Mouse (Mus musculus): ENCODE measurements around the gene Cep170b.

Gene Cep170b

GRCm38 (mm10) chr12:112720216-112720615 lies at the start of gene Cep170b:
Gene Cep170b, plus strand, starts transcription at chr12:112720455.
- WGBS, result 89% methylated on average over 6 of the region's 6 CpGs

GRCm38 (mm10) chr12:112670718-112671393 lies 49.4 kb upstream of the Cep170b start:
- WGBS, result 53% methylated on average over 9 of the region's 9 CpGs

- 87% methylated on average over 7 of the region's 7 CpGs for WGBS
These were observed 48.4 kb upstream of the Cep170b start for GRCm38 (mm10) chr12:112671891-112672290.

- WGBS, result 4% methylated on average over 21 of the region's 21 CpGs
These were observed 47.3 kb upstream of the Cep170b start for GRCm38 (mm10) chr12:112672744-112673575.

GRCm38 (mm10) chr12:112673576-112674091 lies 46.6 kb upstream of the Cep170b start:
- WGBS, result 5% methylated on average over 68 of the region's 68 CpGs

GRCm38 (mm10) chr12:112674132-112675011 lies 45.9 kb upstream of the Cep170b start, which contains the start of gene Akt1:
Gene Akt1, minus strand, starts transcription at chr12:112674884.
- WGBS, result 2% methylated on average over 45 of the region's 70 CpGs

- WGBS, result 16% methylated on average over 18 of the region's 18 CpGs
These were observed 44.8 kb upstream of the Cep170b start for GRCm38 (mm10) chr12:112675245-112676035.

- WGBS, result 64% methylated on average over 5 of the region's 5 CpGs
These were observed 43.2 kb upstream of the Cep170b start for GRCm38 (mm10) chr12:112677076-112677475.

- 45% methylated on average over 19 of the region's 19 CpGs for WGBS
These were observed 42.2 kb upstream of the Cep170b start for GRCm38 (mm10) chr12:112677943-112678554.

GRCm38 (mm10) chr12:112678555-112679026 lies 41.7 kb upstream of the Cep170b start, which contains the start of gene Zbtb42:
Gene Zbtb42, plus strand, starts transcription at chr12:112678828.
- WGBS, result under 1% methylated on average over 60 of the region's 60 CpGs

- 6% methylated on average over 77 of the region's 87 CpGs for WGBS
These were observed 40.9 kb upstream of the Cep170b start for GRCm38 (mm10) chr12:112679027-112679996.

GRCm38 (mm10) chr12:112683351-112683750 lies 36.9 kb upstream of the Cep170b start:
- WGBS, result 36% methylated on average over 7 of the region's 7 CpGs

GRCm38 (mm10) chr12:112688458-112688857 lies 31.8 kb upstream of the Cep170b start:
- WGBS, result 68% methylated on average over 15 of the region's 15 CpGs

GRCm38 (mm10) chr12:112693185-112694126 lies 26.8 kb upstream of the Cep170b start:
- WGBS, result 2% methylated on average over 54 of the region's 54 CpGs

GRCm38 (mm10) chr12:112694127-112694475 lies 26.2 kb upstream of the Cep170b start:
- 48% methylated on average over 10 of the region's 10 CpGs for WGBS

- WGBS, result 85% methylated on average over 3 of the region's 3 CpGs
These were observed 23.3 kb upstream of the Cep170b start for GRCm38 (mm10) chr12:112696806-112697425.

- 17% methylated on average over 15 of the region's 15 CpGs for WGBS
These were observed 19.7 kb upstream of the Cep170b start for GRCm38 (mm10) chr12:112700522-112700921.

Data from cerebral cortex, adult 2 months (tissue).